Mouse (Mus musculus): ENCODE measurements around the gene Serpina16.

DNA sequence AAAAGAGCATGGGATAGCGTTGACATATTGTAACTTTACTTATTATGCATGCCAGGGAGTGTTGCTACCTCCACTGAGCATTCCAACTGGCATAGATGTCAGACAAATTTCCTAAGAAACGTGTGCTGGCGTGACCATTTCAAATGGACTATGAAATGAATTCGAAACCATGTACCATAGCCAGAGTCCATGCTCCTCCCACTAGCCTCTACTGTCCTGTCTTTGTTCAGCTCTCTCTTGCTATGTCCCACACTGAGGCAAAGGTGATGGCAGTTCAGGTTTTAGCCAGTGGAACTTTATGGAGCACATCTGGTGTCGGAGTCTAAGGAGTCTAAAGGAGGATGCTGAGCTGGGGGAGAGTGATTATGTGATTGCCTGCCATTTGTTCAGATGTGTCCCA is 15.9 kb downstream of the Serpina16 start:
- TF ChIP-seq CTCF (IDR thresholded peaks at IDR 0.05; ENCODE audit: borderline replicate concordance, insufficient read depth, low read depth, low read length) (no peak), POLR2A (IDR thresholded peaks at IDR 0.05; ENCODE audit: borderline replicate concordance, insufficient read depth, low read length) (no peak)

All from cerebellum, adult 2 months (tissue).